Mouse (Mus musculus) ES-Bruce4 (cell line): ENCODE measurements around the gene Olfr1441.

Experiments used
- CTCF ChIP-seq: IDR thresholded peaks from one replicate; pipeline ENCODE4 v1.8.1; 2011; ENCODE audit warnings: low read depth, low read length
- EP300 ChIP-seq: IDR thresholded peaks from 2 replicates; pipeline ENCODE4 v1.6.1; 2011; ENCODE audit warnings: low read depth, low read length; ENCODE audit not compliant: insufficient read depth

DNA sequence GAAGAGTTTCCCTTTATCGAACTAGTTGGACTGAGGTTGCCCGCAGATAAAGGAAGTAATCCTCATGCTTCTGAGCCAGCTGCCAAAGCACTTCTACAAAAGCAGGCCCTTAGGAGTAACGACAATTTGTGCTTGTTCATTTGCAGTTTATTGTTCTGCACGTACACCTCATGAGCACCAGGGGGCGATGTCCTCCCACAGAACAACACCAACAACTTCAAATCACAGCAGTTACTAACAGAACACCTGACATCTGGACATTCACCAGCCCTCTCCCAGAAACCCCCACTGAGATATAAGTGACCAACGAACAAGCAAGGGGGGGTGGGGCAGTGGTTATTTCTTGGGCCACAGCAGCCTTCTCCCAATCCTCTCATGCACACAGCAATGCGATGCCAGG is 49.0 kb downstream of the Olfr1441 start:
- TF ChIP-seq CTCF, result peak; percentile 60
- no peak for TF ChIP-seq EP300
